Mouse (Mus musculus) heart, adult 2 months (tissue): ENCODE measurements around the gene Ofcc1. TPM values are rescaled to one million over a fixed set of nuclear protein-coding genes. Genes with fewer than 3 reads are reported as not detected.

Experiments used
- DNase-seq, 2 experiments: peaks; one replicate each; pipeline ENCODE4 v3.0.0; 2021
- H3K27ac ChIP-seq: fragments of 200-600 bp; 2 replicates; pipeline ENCODE4 v1.8.1; 2022
- H3K27me3 ChIP-seq: fragments of 200-500 bp; 2 replicates; pipeline ENCODE4 v1.6.1; 2012; ENCODE audit warnings: mild to moderate bottlenecking, low read length, inconsistent platforms, mixed read lengths; ENCODE audit not compliant: control insufficient read depth, insufficient read depth
- H3K36me3 ChIP-seq: fragments of 200-500 bp; 2 replicates; pipeline ENCODE4 v1.6.1; 2012; ENCODE audit warnings: low read length, inconsistent platforms; ENCODE audit not compliant: control insufficient read depth, insufficient read depth
- H3K4me1 ChIP-seq: fragments of 200-500 bp; 2 replicates; pipeline ENCODE4 v1.6.1; 2011; ENCODE audit warnings: low read length; ENCODE audit not compliant: control insufficient read depth, insufficient read depth
- H3K4me3 ChIP-seq: fragments of 200-600 bp; 2 replicates; pipeline ENCODE4 v1.8.1; 2022
- H3K79me2 ChIP-seq: fragments of 200-500 bp; replicated peaks from 2 replicates; pipeline ENCODE4 v1.6.1; 2012; ENCODE audit warnings: mild to moderate bottlenecking, inconsistent platforms, low read length, moderate library complexity, mixed read lengths; ENCODE audit not compliant: control insufficient read depth, insufficient read depth
- H3K9ac ChIP-seq: fragments of 200-500 bp; 2 replicates; pipeline ENCODE4 v1.6.1; 2012; ENCODE audit warnings: low read depth, mild to moderate bottlenecking, control low read depth, inconsistent platforms, low read length, mixed read lengths
- CTCF ChIP-seq: fragments of 200-600 bp; IDR thresholded peaks from 2 replicates; pipeline ENCODE4 v1.8.1; 2022; ENCODE audit warnings: antibody characterized with exemption, mild to moderate bottlenecking, moderate library complexity
- EP300 ChIP-seq: fragments of 200-500 bp; IDR thresholded peaks from 2 replicates; pipeline ENCODE4 v1.6.1; 2011; ENCODE audit warnings: low read depth, low read length, control low read depth; ENCODE audit not compliant: insufficient read depth
- POLR2A ChIP-seq: fragments of 200-500 bp; IDR thresholded peaks from 2 replicates; pipeline ENCODE4 v1.6.1; 2011; ENCODE audit warnings: mild to moderate bottlenecking, low read depth, low read length, control low read depth; ENCODE audit not compliant: insufficient read depth
- whole genome bisulfite sequencing: fragments of 180-500 bp; shearing (Covaris S2); methylation state at CpG from one replicate; pipeline ENCODE4 v1.1.7; 2018; 5-methylcytosine and 5-hydroxymethylcytosine counted together
- intact Hi-C: fragments of 180-260 bp; cut with DNase I; formaldehyde crosslinking; loops from one replicate; pipeline ENCODE4 v1.15.1; 2025
- polyA plus RNA-seq: library from polyadenylated mRNA; depleted of rRNA; stranded (reverse); fragments of >200 nt; gene quantifications from 2 replicates; pipeline ENCODE4 v1.2.3, GENCODE M21; 2012
- total RNA-seq, 2 experiments: library from RNA; stranded (reverse); gene quantifications; 2 replicates each; pipeline ENCODE4 v1.2.3; 2021

Ofcc1 gene
- total and polyA plus RNA-seq, 3 experiments, result 0.11 TPM; not detected in 2

DNA sequence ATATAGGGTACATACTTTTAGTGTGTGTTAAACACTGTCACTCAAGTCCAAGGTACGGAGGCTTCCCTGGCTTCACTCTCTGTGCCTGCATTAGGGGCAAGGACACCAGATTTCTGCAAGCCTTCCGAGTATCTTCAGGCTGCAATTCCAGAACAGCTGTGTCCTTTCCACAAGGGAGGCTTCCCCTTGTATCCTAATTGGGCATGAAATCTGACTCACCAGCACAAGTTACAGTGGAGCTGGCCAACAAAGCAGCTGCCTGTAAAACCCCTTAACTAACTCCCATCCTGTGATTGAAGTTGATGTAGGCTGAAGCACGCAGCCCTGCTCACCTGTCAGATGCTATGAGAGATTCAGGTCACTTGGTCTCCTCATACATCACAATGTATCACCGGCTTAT lies 3.6 kb upstream of the Ofcc1 start:
- no peak for TF ChIP-seq EP300
- TF ChIP-seq POLR2A, result no peak
- no peak for TF ChIP-seq CTCF
- 56% methylated on average over 4 of the region's 4 CpGs for WGBS

DNA sequence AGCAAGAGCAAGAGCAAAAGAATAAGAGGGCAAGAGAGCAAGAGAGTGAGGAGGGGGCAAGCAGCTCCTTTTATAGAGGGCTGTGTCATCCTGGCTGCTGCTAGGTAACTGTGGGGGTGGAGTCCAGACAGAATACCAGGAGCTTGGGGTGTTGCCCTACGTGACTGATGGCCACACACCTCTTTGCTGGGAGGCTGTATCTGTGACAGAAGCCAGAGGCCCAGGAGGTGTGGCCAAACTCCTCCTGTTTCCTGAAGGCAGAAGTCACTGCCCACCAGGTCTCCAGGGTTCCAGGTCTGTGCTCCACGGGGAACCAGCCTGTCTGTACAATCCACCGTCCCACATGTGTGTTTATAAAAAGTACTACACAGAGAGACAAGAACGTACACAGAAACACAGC lies 558 bp downstream of the Ofcc1 start:
- no peaks in the 10 kb centered on the region for H3K27me3 ChIP-seq
- H3K4me3 ChIP-seq, result no peak overlapping the region
- no peaks in the 10 kb centered on the region for H3K79me2 ChIP-seq
- WGBS, result 33% methylated on average over 4 of the region's 4 CpGs
- no peak for TF ChIP-seq POLR2A
- no peak for TF ChIP-seq EP300
- TF ChIP-seq CTCF, result no peak
- no peaks in the 10 kb centered on the region for H3K36me3 ChIP-seq
- no peaks in the 10 kb centered on the region for H3K4me1 ChIP-seq
- no peak for DNase-seq
- intact Hi-C loops, result no loop called here
- H3K27ac ChIP-seq, result no peak overlapping the region
- H3K9ac ChIP-seq, result no peak overlapping the region

More for the DNA sequence above, 3.6 kb upstream of the Ofcc1 start:
- Histone ChIP-seq H3K4me1 (no peaks in the 10 kb centered on the region), H3K79me2 (no peaks in the 10 kb centered on the region), H3K4me3 (no peak overlapping the region), H3K27me3 (no peaks in the 10 kb centered on the region), H3K36me3 (no peaks in the 10 kb centered on the region), H3K27ac (no peak overlapping the region), H3K9ac (no peak overlapping the region)
- intact Hi-C loops, result no loop called here
- DNase-seq, result no peak

DNA sequence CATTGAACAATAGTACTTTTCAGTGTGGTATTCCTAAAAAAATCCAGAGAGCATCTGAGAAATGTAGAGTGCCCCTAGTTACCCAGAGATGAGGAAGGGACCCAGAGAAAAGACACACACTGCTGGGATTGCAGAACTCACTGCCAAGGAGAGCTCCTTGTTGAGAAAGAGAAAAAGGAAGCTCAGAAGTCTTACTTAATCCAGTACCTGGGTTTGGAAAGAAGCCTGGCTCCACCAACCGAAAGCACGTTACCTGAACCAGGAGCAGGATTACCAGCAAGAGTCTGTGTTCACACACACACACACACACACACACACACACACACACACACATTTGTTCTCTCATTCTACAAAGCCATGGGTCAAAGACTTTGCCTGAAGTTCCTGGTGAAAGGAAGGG lies 14.2 kb downstream of the Ofcc1 start:
- WGBS, result 86% methylated on average over 2 of the region's 2 CpGs
- no peak for DNase-seq
- no peak overlapping the region for H3K4me3 ChIP-seq
- H3K79me2 ChIP-seq, result no peaks in the 10 kb centered on the region
- TF ChIP-seq POLR2A (no peak), CTCF (no peak), EP300 (no peak)
- H3K4me1 ChIP-seq, result no peaks in the 10 kb centered on the region
- no peak overlapping the region for H3K9ac ChIP-seq
- H3K27ac ChIP-seq, result no peak overlapping the region
- intact Hi-C loops, result no loop called here
- no peaks in the 10 kb centered on the region for H3K27me3 ChIP-seq
- H3K36me3 ChIP-seq, result no peaks in the 10 kb centered on the region

DNA sequence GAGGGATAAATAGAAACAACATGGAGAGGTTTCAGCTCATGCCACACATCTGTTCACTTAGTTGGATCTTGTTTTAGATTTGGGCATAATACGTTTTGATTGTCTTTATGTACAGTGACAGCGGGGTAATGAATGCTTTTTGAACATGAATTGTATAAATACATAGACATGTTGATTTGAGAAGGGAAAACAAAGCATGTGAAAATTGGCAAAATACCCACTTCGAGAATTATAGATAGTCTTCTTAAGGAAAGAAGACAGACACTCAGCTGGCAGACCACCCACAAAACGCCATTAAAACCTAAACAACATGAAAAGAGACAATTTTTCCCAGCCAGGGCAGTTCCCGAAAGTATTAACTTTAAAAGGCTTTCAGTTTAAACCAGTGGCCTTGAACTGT lies 37.9 kb downstream of the Ofcc1 start:
- H3K9ac ChIP-seq, result no peak overlapping the region
- H3K27ac ChIP-seq, result no peak overlapping the region
- no peaks in the 10 kb centered on the region for H3K4me1 ChIP-seq
- H3K27me3 ChIP-seq, result no peaks in the 10 kb centered on the region
- H3K4me3 ChIP-seq, result no peak overlapping the region
- no peaks in the 10 kb centered on the region for H3K79me2 ChIP-seq
- 78% methylated on average over 5 of the region's 5 CpGs for WGBS
- TF ChIP-seq EP300, result no peak
- no peak for TF ChIP-seq CTCF
- no peak for TF ChIP-seq POLR2A
- H3K36me3 ChIP-seq, result no peaks in the 10 kb centered on the region
- intact Hi-C loops, result no loop called here
- no peak for DNase-seq

DNA sequence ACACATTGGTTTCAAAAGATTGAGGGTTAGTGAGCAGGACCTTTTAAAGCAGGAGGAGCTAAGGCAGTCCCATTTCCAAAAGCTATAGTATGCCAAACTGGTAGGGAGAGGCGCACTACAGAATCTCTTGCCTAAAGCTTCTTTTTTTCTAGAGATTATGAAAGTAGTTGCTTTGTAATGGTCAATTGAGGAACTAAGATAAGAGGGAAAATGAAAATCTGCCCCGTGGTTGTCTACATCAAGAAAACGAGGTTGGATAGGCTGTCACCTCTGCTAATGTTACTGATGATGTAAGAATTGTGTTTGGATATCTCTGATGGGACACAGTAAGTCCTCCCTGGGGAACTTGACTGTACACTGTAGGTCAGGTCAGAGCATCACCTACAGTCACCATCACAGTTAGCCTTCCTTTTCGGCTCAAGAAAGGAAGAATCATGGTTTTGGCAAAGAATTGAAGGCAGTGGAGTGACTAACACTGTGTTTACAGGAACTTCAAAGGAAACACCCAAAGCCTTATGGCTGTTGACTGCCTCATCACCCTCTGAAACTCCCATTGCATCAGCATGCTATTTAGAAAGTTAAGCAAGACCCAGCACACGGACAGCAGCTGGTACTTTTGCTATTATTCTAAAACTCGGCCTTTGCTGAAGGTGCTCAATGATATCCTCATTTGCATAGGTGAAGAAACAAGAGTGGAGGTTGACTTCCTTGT lies 40.3 kb downstream of the Ofcc1 start:
- no peak for DNase-seq
- 65% methylated on average over 6 of the region's 6 CpGs for WGBS
- Histone ChIP-seq H3K9ac (no peak overlapping the region), H3K79me2 (no peaks in the 10 kb centered on the region), H3K27ac (no peak overlapping the region), H3K4me3 (no peak overlapping the region), H3K36me3 (no peaks in the 10 kb centered on the region), H3K27me3 (no peaks in the 10 kb centered on the region), H3K4me1 (no peaks in the 10 kb centered on the region)
- intact Hi-C loops, result no loop called here
- no peak for TF ChIP-seq POLR2A
- TF ChIP-seq CTCF, result no peak
- TF ChIP-seq EP300, result no peak

DNA sequence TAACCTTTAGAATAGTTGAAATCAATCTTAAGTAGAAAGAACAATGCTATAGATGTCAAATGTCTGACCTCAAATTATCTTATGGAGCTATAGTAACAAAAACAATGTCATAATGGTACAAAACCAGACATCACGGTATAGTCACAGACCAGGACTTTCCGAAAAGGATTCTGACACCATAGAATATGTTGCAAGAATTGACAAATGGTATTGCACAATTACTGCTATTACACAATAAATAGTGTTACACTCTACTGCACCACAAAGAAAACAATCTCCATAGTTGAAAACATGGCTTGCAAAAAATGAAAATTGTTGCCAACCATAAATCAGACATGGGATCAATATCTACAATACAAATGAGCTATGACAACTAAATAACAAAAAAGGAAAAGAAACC lies 43.5 kb downstream of the Ofcc1 start:
- Histone ChIP-seq H3K4me3 (no peak overlapping the region), H3K4me1 (no peaks in the 10 kb centered on the region), H3K79me2 (no peaks in the 10 kb centered on the region), H3K27me3 (no peaks in the 10 kb centered on the region), H3K27ac (no peak overlapping the region), H3K9ac (no peak overlapping the region), H3K36me3 (no peaks in the 10 kb centered on the region)
- no peak for TF ChIP-seq CTCF
- TF ChIP-seq EP300, result no peak
- no peak for TF ChIP-seq POLR2A
- intact Hi-C loops, result no loop called here
- 84% methylated on average over 2 of the region's 2 CpGs for WGBS
- DNase-seq, result no peak
